Mouse (Mus musculus) embryonic stem cell, embryonic (primary cell): ENCODE results near the gene Csnk1g1.

Source experiments
- CTCF ChIA-PET, 4 experiments: fragments of 300-600 bp in 2 of 4; fragments of 350-600 bp in 2 of 4; sonication (Branson Sonifier 250); formaldehyde crosslinking; loops; one replicate each; lab custom pipeline; 2022; ENCODE audit warnings: inconsistent platforms in 2 of 4; lab: Charles Lee
- POLR2A ChIA-PET, 4 experiments: fragments of 300-600 bp in 2 of 4; fragments of 350-600 bp in 2 of 4; sonication (Branson Sonifier 250); formaldehyde crosslinking; loops; one replicate each; lab custom pipeline; 2022; ENCODE audit warnings: antibody characterized with exemption in 4 of 4, inconsistent platforms in 1 of 4; lab: Charles Lee

The Csnk1g1 gene

GRCm38 (mm10) chr9:65970009-65970408, 61.3 kb downstream of the Csnk1g1 start:
- ChIA-PET CTCF (interaction anchor here in 3 of 4 experiments (0.5 to 0.6 kb wide), 4 partner anchors 166 to 1345 kb away, joined by 3 to 11 read pairs (median 7); no protein-coding TSS in a partner anchor), POLR2A (interaction anchor here in 1 of 4 experiments (1.1 to 1.3 kb wide), 2 partner anchors 9 to 17 kb away, joined by 3 to 4 read pairs; no protein-coding TSS in a partner anchor)

GRCm38 (mm10) chr9:65973206-65973605, 64.5 kb downstream of the Csnk1g1 start:
- ChIA-PET POLR2A (interaction anchor here in 2 of 4 experiments (0.6 to 1.5 kb wide), 5 partner anchors 15 to 377 kb away, joined by 3 to 4 read pairs (median 3); no protein-coding TSS in a partner anchor), CTCF (no interaction called here)

- CTCF ChIA-PET: no interaction called here
Observed at GRCm38 (mm10) chr9:65975886-65976285, 67.2 kb downstream of the Csnk1g1 start.

GRCm38 (mm10) chr9:65982841-65983240, 74.1 kb downstream of the Csnk1g1 start:
- ChIA-PET POLR2A (no interaction called here), CTCF (no interaction called here)

More at GRCm38 (mm10) chr9:65975886-65976285, 67.2 kb downstream of the Csnk1g1 start:
- POLR2A ChIA-PET: interaction anchor here in 1 of 4 experiments (0.6 to 1.3 kb wide), 3 partner anchors 9 to 87 kb away, joined by 3 to 4 read pairs (median 3); no protein-coding TSS in a partner anchor

GRCm38 (mm10) chr9:65987021-65987420, 78.3 kb downstream of the Csnk1g1 start:
- ChIA-PET CTCF (interaction anchor here in 1 of 4 experiments (0.5 kb wide), 1 partner anchor 289 kb away, joined by 4 read pairs; no protein-coding TSS in a partner anchor), POLR2A (interaction anchor here in 1 of 4 experiments (0.5 to 0.6 kb wide), 3 partner anchors 17 to 113 kb away, joined by 3 to 5 read pairs (median 3); no protein-coding TSS in a partner anchor)

GRCm38 (mm10) chr9:65995603-65996376, 87.1 kb downstream of the Csnk1g1 start:
- ChIA-PET CTCF (interaction anchor here in 1 of 4 experiments (0.5 kb wide), 1 partner anchor 40 kb away, joined by 5 read pairs; no protein-coding TSS in a partner anchor), POLR2A (interaction anchor here in 1 of 4 experiments (0.6 to 1.9 kb wide), 2 partner anchors 8 to 114 kb away, joined by 3 to 10 read pairs; no protein-coding TSS in a partner anchor)

- ChIA-PET CTCF (no interaction called here), POLR2A (interaction anchor here in 2 of 4 experiments (0.9 to 1.2 kb wide), 3 partner anchors 8 to 171 kb away, joined by 3 to 4 read pairs (median 4); partner anchors contain the start of gene Zfp609 (in 1 of the 2))
Observed at GRCm38 (mm10) chr9:65998965-65999364, 90.2 kb downstream of the Csnk1g1 start.

GRCm38 (mm10) chr9:66004380-66004779, 95.7 kb downstream of the Csnk1g1 start:
- POLR2A ChIA-PET: interaction anchor here in 2 of 4 experiments (0.7 to 2.1 kb wide), 7 partner anchors 10 to 404 kb away, joined by 3 to 10 read pairs (median 3); no protein-coding TSS in a partner anchor

GRCm38 (mm10) chr9:66007603-66008202, 99.0 kb downstream of the Csnk1g1 start:
- POLR2A ChIA-PET: interaction anchor here in 2 of 4 experiments (0.7 to 1.6 kb wide), 3 partner anchors 8 to 75 kb away, joined by 3 to 4 read pairs (median 4); no protein-coding TSS in a partner anchor
- CTCF ChIA-PET: interaction anchor here in 1 of 4 experiments (0.5 kb wide), 1 partner anchor 407 kb away, joined by 4 read pairs; no protein-coding TSS in a partner anchor

More at GRCm38 (mm10) chr9:66004380-66004779, 95.7 kb downstream of the Csnk1g1 start:
- CTCF ChIA-PET: interaction anchor here (0.5 to 1.3 kb wide), 19 partner anchors 10 to 1965 kb away, joined by 3 to 7 read pairs (median 3); partner anchors contain the start of genes Csnk1g1 (in 1 of the 4) and Trip4 (in 1 of the 4)

- ChIA-PET POLR2A (no interaction called here), CTCF (interaction anchor here in 1 of 4 experiments (0.6 kb wide), 1 partner anchor 27 kb away, joined by 4 read pairs; no protein-coding TSS in a partner anchor)
Observed at GRCm38 (mm10) chr9:66020601-66021000, 111.9 kb downstream of the Csnk1g1 start.

- ChIA-PET CTCF (interaction anchor here in 1 of 4 experiments (0.6 kb wide), 2 partner anchors 9 to 51 kb away, joined by 3 to 4 read pairs; no protein-coding TSS in a partner anchor), POLR2A (interaction anchor here in 2 of 4 experiments (1.4 to 2.2 kb wide), 3 partner anchors 8 to 12 kb away, joined by 3 to 5 read pairs (median 4); no protein-coding TSS in a partner anchor)
Observed at GRCm38 (mm10) chr9:66038082-66038481, 129.4 kb downstream of the Csnk1g1 start.

GRCm38 (mm10) chr9:66038581-66038980, 129.9 kb downstream of the Csnk1g1 start:
- POLR2A ChIA-PET: interaction anchor here in 2 of 4 experiments (0.5 to 2.2 kb wide), 6 partner anchors 9 to 1808 kb away, joined by 3 to 5 read pairs (median 4); no protein-coding TSS in a partner anchor
- CTCF ChIA-PET: no interaction called here

- CTCF ChIA-PET: interaction anchor here in 1 of 4 experiments (0.5 kb wide), 1 partner anchor 13 kb away, joined by 3 read pairs; no protein-coding TSS in a partner anchor
- POLR2A ChIA-PET: interaction anchor here in 2 of 4 experiments (0.5 to 2.2 kb wide), 9 partner anchors 9 to 1809 kb away, joined by 3 to 5 read pairs (median 3); no protein-coding TSS in a partner anchor
Observed at GRCm38 (mm10) chr9:66039290-66039689, 130.6 kb downstream of the Csnk1g1 start.

- POLR2A ChIA-PET: interaction anchor here in 1 of 4 experiments (0.9 kb wide), 1 partner anchor 12 kb away, joined by 3 read pairs; no protein-coding TSS in a partner anchor
Observed at GRCm38 (mm10) chr9:66040801-66041200, 132.1 kb downstream of the Csnk1g1 start.

GRCm38 (mm10) chr9:66042331-66042730, 133.6 kb downstream of the Csnk1g1 start:
- ChIA-PET POLR2A (interaction anchor here in 1 of 4 experiments (0.7 kb wide), 1 partner anchor 19 kb away, joined by 3 read pairs; no protein-coding TSS in a partner anchor), CTCF (no interaction called here)

More at GRCm38 (mm10) chr9:66040801-66041200, 132.1 kb downstream of the Csnk1g1 start:
- CTCF ChIA-PET: no interaction called here

GRCm38 (mm10) chr9:66043241-66043640, 134.5 kb downstream of the Csnk1g1 start:
- CTCF ChIA-PET: no interaction called here
- POLR2A ChIA-PET: no interaction called here

- ChIA-PET POLR2A (interaction anchor here in 2 of 4 experiments (0.6 to 1.1 kb wide), 4 partner anchors 11 to 238 kb away, joined by 3 to 4 read pairs (median 3); no protein-coding TSS in a partner anchor), CTCF (interaction anchor here (0.6 to 2.0 kb wide), 11 partner anchors 8 to 753 kb away, joined by 3 to 5 read pairs (median 4); no protein-coding TSS in a partner anchor)
Observed at GRCm38 (mm10) chr9:66049931-66050601, 141.3 kb downstream of the Csnk1g1 start.
